Mouse (Mus musculus): ENCODE measurements around the gene Cxxc4.

The Cxxc4 gene

DNA sequence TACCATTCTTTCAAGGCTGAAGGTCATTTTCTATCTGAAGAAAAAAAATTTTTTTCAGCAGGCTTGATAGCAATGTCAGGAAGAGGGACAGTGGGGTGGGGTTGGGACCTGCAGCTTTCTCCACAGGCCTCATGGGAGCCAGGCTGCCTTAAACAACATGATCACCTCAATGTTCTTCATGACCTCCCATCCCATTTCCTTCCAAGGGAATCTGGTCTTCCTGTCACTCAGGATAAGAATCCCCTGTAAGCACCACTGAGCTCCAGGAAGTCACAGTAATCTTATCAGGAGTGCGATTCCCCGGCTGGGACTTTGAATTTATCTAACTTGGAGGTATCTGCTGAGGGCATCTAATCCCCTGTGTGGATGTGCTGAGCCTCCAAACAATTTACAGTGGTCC, 17.9 kb downstream of the Cxxc4 start:
- no peak for DNase-seq

DNA sequence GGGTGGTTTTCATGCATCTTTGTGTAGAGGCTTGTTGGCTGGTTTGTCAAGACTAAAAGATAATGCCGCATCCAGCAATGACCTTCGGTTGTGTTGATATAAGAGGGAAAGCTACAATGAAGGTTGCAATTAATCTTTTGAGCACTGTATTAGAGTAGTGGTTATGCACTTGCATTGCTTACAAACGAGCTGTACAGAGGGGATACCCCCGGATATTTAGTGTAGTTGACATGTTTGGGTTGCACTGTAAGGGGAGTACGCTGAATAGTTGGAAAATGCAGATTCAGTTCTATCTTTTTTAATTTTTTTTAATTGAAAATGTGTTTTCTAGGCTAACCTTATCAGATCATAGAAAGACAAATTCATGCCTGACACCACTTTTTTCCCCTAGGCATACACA, 22.4 kb downstream of the Cxxc4 start:
- no peak for DNase-seq

GRCm38 (mm10) chr3:134259300-134259699, 23.0 kb downstream of the Cxxc4 start:
- DNase-seq: no peak

- no peak for DNase-seq
These were observed 43.4 kb downstream of the Cxxc4 start for GRCm38 (mm10) chr3:134279655-134280054.

GRCm38 (mm10) chr3:134281527-134282370, 45.5 kb downstream of the Cxxc4 start:
- DNase-seq: no peak

- no peak for DNase-seq
These were observed 58.9 kb downstream of the Cxxc4 start for GRCm38 (mm10) chr3:134295217-134295616.

GRCm38 (mm10) chr3:134302681-134303491, 66.6 kb downstream of the Cxxc4 start:
- peak; percentile 19 to 26 for DNase-seq

DNA sequence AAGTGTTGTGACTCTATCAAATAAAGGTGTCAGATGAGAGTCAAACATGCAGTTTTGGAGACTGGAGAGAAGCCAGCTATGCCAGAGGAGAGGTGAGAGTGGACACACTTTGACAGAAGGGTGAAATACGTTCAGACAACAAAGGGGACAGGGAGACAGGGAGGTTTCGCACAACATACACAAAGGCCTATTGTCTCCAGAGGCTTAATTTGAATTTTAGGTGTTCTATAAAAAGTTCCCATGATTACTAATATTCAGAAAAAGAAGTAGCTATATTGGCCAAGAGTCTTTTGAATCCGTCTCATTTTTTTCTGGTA, 67.2 kb downstream of the Cxxc4 start:
- no peak for DNase-seq

DNA sequence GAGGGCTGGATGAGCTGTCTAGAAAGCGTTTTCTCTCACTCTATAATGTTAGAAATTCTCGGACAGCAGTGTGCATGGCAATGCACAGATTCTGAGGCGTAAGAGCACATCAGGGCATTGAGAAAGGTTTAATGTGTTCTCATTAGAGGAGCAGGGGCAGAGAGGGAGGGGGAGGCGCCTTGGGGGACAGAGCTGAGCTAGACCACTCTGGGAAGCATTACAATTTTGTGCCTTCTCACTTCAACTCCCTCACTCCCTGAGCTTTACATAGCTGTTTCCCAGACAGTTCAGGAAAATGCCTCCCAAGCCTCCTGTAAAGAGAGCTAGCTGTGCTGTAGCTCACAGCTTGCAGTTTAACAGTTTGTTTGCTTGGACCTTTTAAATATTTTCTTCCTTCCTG, 70.2 kb downstream of the Cxxc4 start:
- DNase-seq: no peak

DNA sequence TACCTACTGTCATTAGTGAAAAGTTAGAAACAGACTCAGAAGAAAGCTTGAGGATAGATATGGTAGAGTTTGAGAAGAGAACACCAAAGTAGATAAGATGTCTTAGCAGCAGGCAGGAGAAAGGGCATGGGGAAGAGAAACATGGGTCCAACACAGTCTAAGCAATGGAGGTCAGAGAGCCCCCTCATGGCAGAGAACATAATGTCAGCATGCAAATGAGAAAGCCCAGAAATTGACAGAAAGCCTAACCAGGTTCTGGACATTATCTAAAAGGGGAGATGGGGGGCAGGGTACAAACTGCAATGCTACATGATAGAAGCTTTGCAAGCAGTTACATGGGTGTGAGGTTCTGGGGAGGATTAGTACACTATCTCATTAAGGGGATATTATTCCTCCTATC, 71.5 kb downstream of the Cxxc4 start:
- no peak for DNase-seq
